Mouse (Mus musculus): ENCODE results near the gene Jazf1.

The Jazf1 gene

GRCm38 (mm10) chr6:53006032-53006431 is 62.4 kb downstream of the Jazf1 start:
- peak; percentile 31 for DNase-seq

GRCm38 (mm10) chr6:53005544-53005943 is 62.9 kb downstream of the Jazf1 start:
- no peak for DNase-seq

- no peak for DNase-seq
These were observed 77.6 kb downstream of the Jazf1 start for GRCm38 (mm10) chr6:52990816-52991215.

GRCm38 (mm10) chr6:52987905-52988640 is 80.4 kb downstream of the Jazf1 start:
- DNase-seq, result no peak

- DNase-seq, result peak; percentile 50
These were observed 81.0 kb downstream of the Jazf1 start for GRCm38 (mm10) chr6:52987391-52987790.

GRCm38 (mm10) chr6:52982175-52982574 is 86.3 kb downstream of the Jazf1 start:
- DNase-seq, result no peak

GRCm38 (mm10) chr6:52979503-52979902 is 88.9 kb downstream of the Jazf1 start:
- no peak for DNase-seq

- DNase-seq, result no peak
These were observed 95.1 kb downstream of the Jazf1 start for GRCm38 (mm10) chr6:52973351-52973750.

- no peak for DNase-seq
These were observed 96.3 kb downstream of the Jazf1 start for GRCm38 (mm10) chr6:52972138-52972537.

GRCm38 (mm10) chr6:52969717-52970261 is 98.6 kb downstream of the Jazf1 start:
- DNase-seq, result peak; percentile 75

- no peak for DNase-seq
These were observed 100.0 kb downstream of the Jazf1 start for GRCm38 (mm10) chr6:52968346-52968891.

GRCm38 (mm10) chr6:52967557-52968270 is 100.7 kb downstream of the Jazf1 start:
- no peak for DNase-seq

GRCm38 (mm10) chr6:52966001-52966400 is 102.4 kb downstream of the Jazf1 start:
- DNase-seq, result no peak

GRCm38 (mm10) chr6:52965340-52965739 is 103.1 kb downstream of the Jazf1 start:
- DNase-seq, result no peak

- DNase-seq, result no peak
These were observed 104.4 kb downstream of the Jazf1 start for GRCm38 (mm10) chr6:52963840-52964690.

GRCm38 (mm10) chr6:52963430-52963732 is 105.0 kb downstream of the Jazf1 start:
- DNase-seq, result no peak

- DNase-seq, result no peak
These were observed 105.6 kb downstream of the Jazf1 start for GRCm38 (mm10) chr6:52962600-52963429.

GRCm38 (mm10) chr6:52961660-52962490 is 106.6 kb downstream of the Jazf1 start:
- peak; percentile 64 for DNase-seq

GRCm38 (mm10) chr6:52957730-52958129 is 110.7 kb downstream of the Jazf1 start:
- DNase-seq, result peak; percentile 66

- DNase-seq, result no peak
These were observed 112.3 kb downstream of the Jazf1 start for GRCm38 (mm10) chr6:52956131-52956530.

- no peak for DNase-seq
These were observed 113.1 kb downstream of the Jazf1 start for GRCm38 (mm10) chr6:52955304-52955703.
